In genomic region chr4:148066401-148066744, GRCm38 (mm10) we compare ENCODE assay signal across 10 mouse cellular contexts. TPM values are rescaled to one million over a fixed set of nuclear protein-coding genes. Genes with fewer than 3 reads are reported as not detected.
DNase-seq lines count a peak whose midpoint lies in the region; ATAC-seq and TF ChIP-seq lines count a peak whose summit lies in the region.
"Had no signal": no experiment of that assay in that cellular context is flagged by ENCODE, and none has a peak within 500 bp of the region (broad histone marks: within the 10 kb centered on the region; RNA-seq: fewer than 3 reads in every experiment).

No protein-coding gene starts in this region.

- peak overlapping the region; percentile 72 for H3K4me2 ChIP-seq in myocyte (ENCODE audit: low read depth)
- H3K4me2 ChIP-seq: midbrain, embryonic 15.5 days had no signal

- no peaks in the 10 kb centered on the region for H3K79me2 ChIP-seq in heart, adult 2 months (replicated peaks; ENCODE audit: control insufficient read depth, insufficient read depth, low read length)
- H3K79me2 ChIP-seq in myocyte (ENCODE audit: control insufficient read depth, insufficient read depth): no peaks in the 10 kb centered on the region

- TF ChIP-seq CTCF in heart, adult 2 months (IDR thresholded peaks at IDR 0.05): no peak
- TF ChIP-seq CTCF in Patski (IDR thresholded peaks at IDR 0.05): no peak

- no peaks in the 10 kb centered on the region for H3K36me3 ChIP-seq in heart, adult 2 months (ENCODE audit: control insufficient read depth, insufficient read depth, low read length)
- H3K36me3 ChIP-seq in myocyte (ENCODE audit: control insufficient read depth, insufficient read depth): no peaks in the 10 kb centered on the region
- H3K36me3 ChIP-seq: midbrain, embryonic 15.5 days had no signal

- peak; percentile 66 to 73 for DNase-seq in heart, adult 2 months
- DNase-seq in heart, adult 8-10 months (ENCODE audit: low spot score): no peak
- peak; percentile 65 for DNase-seq in Patski (ENCODE audit: low read depth, low spot score)
- peak; percentile 53 for DNase-seq in heart, postnatal 4 days
- DNase-seq in left cerebral cortex, postnatal 36 days (ENCODE audit: low spot score in 2 of 2): no peak
- no peak for DNase-seq in cerebellum, adult 11-12 months
- DNase-seq: thymus, postnatal 14 days had no signal

- peak; percentile 65 for ATAC-seq in Patski
- ATAC-seq in erythroblast, adult 5-6 weeks (replicated peaks; ENCODE audit: low FRiP score, poor library complexity, severe bottlenecking): no peak
- ATAC-seq: midbrain, embryonic 15.5 days had no signal

- H3K27ac ChIP-seq in heart, adult 2 months: peak overlapping the region; percentile 58
- H3K27ac ChIP-seq: midbrain, embryonic 15.5 days had no signal

- peaks cover 9% of the 10 kb centered on the region for H3K4me1 ChIP-seq in heart, adult 2 months (ENCODE audit: control insufficient read depth, insufficient read depth, low read length)
- H3K4me1 ChIP-seq: midbrain, embryonic 15.5 days had no signal

- intact Hi-C loops in heart, adult 2 months (cut with DNase I): no loop called here
- intact Hi-C loops in left cerebral cortex, postnatal 36 days (cut with DNase I): no loop called here

- H3ac ChIP-seq in myocyte (ENCODE audit: control insufficient read depth, insufficient read length): no peak overlapping the region

- H3K9ac ChIP-seq in heart, adult 2 months (ENCODE audit: low read depth, low read length): no peak overlapping the region
- H3K9ac ChIP-seq: midbrain, embryonic 15.5 days had no signal

- CTCF ChIA-PET in Patski (lab: Charles Lee): interaction anchor here (0.9 to 2.1 kb wide), 11 partner anchors 9 to 96 kb away, joined by 3 to 9 read pairs (median 4); partner anchors contain the start of genes Agtrap and Clcn6

- in situ Hi-C loops in Patski (cut with MboI; ENCODE audit: low pct_unique_long_range_greater_than_20kb): no loop called here

- TF ChIP-seq POLR2A in heart, adult 2 months (IDR thresholded peaks at IDR 0.05; ENCODE audit: insufficient read depth, low read depth, low read length): no peak
- no peak for TF ChIP-seq POLR2A in myocyte (IDR thresholded peaks at IDR 0.05; ENCODE audit: insufficient read length, low read depth)

- H3K27me3 ChIP-seq in heart, adult 2 months (ENCODE audit: control insufficient read depth, insufficient read depth, low read length): no peaks in the 10 kb centered on the region
- no peaks in the 10 kb centered on the region for H3K27me3 ChIP-seq in Patski
- H3K27me3 ChIP-seq in myocyte (ENCODE audit: control insufficient read depth, insufficient read depth, insufficient read length): no peaks in the 10 kb centered on the region
- H3K27me3 ChIP-seq: midbrain, embryonic 15.5 days had no signal

- WGBS in heart, adult 2 months: 30% methylated on average over 9 of the region's 9 CpGs

- TF ChIP-seq EP300 in heart, adult 2 months (IDR thresholded peaks at IDR 0.05; ENCODE audit: insufficient read depth, low read depth, low read length): no peak

- POLR2A ChIA-PET in Patski (lab: Charles Lee): no interaction called here

- H3K4me3 ChIP-seq in heart, adult 2 months: no peak overlapping the region
- no peak overlapping the region for H3K4me3 ChIP-seq in myocyte
- H3K4me3 ChIP-seq: midbrain, embryonic 15.5 days had no signal

TF ChIP-seq in myocyte, 11 proteins besides CTCF, POLR2A, EP300 and RAD21:
- TF ChIP-seq TCF12 (IDR thresholded peaks at IDR 0.05; ENCODE audit: insufficient read depth, poor library complexity, severe bottlenecking) (no peak), CEBPB (IDR thresholded peaks at IDR 0.05; ENCODE audit: insufficient read depth, poor library complexity, severe bottlenecking) (no peak), E2F4 (IDR thresholded peaks at IDR 0.05; ENCODE audit: insufficient read depth) (no peak), REST (IDR thresholded peaks at IDR 0.05; ENCODE audit: insufficient read depth, insufficient read length) (no peak), SRF (IDR thresholded peaks at IDR 0.05; ENCODE audit: control insufficient read depth, insufficient read length, low read depth) (no peak), TCF3 (IDR thresholded peaks at IDR 0.05; ENCODE audit: insufficient read length, low read depth) (no peak), USF1 (IDR thresholded peaks at IDR 0.05; ENCODE audit: low read depth) (no peak), MAX (IDR thresholded peaks at IDR 0.05; ENCODE audit: low read depth) (no peak), MYOD1 (IDR thresholded peaks at IDR 0.05; ENCODE audit: control insufficient read depth in 1 of 3, insufficient read length in 2 of 3, low read depth in 2 of 3) (no peak), MYOG (IDR thresholded peaks at IDR 0.05; ENCODE audit: control insufficient read depth in 1 of 3, insufficient read depth in 1 of 3, insufficient read length in 2 of 3, low read depth in 2 of 3) (no peak), POLR2AphosphoS2 (IDR thresholded peaks at IDR 0.05; ENCODE audit: insufficient read length, low read depth) (no peak)
TF ChIP-seq in myocyte: peak in this region for 0.

RNA-seq across cellular contexts. Expression of gene Agtrap, which starts 21.5 kb away (rescaled TPM):
- 10 to 100 TPM; 38.3 to 47.1 TPM for total RNA-seq in heart, adult 2 months (2021)
- 26.8 and 40.2 TPM in 2 replicates for polyA plus RNA-seq in heart, adult 2 months (2012; rRNA removed)
- total RNA-seq in heart, adult 8-10 months (2022): 10 to 100 TPM; 45.2 to 51.5 (median 48.2) TPM
- polyA plus RNA-seq in Patski (2021) (23.8 TPM), myocyte (2012; fragmentation: generic; extraction: Trizol) (10.9 TPM)
- total RNA-seq in heart, postnatal 4 days (2021): 10 to 100 TPM; 24.8 to 27.4 TPM
- 1 to 10 TPM; 5.9 to 7.7 TPM for total RNA-seq in left cerebral cortex, postnatal 36 days (2021)
- 4.6 and 7.3 TPM in 2 replicates for total RNA-seq in erythroblast, adult 5-6 weeks (2015; ENCODE audit: low replicate concordance)
- total RNA-seq in erythroblast, adult 5-6 weeks (2017; ENCODE audit: low replicate concordance): 7.4 and 9.2 TPM in 2 replicates

RNA-seq across cellular contexts. Expression of gene Mthfr, which starts 27.5 kb away (rescaled TPM):
- total RNA-seq in heart, adult 2 months (2021): 10 to 100 TPM in 1 of 2 experiments, 1 to 10 TPM in 1; 8.2 to 11.0 TPM
- polyA plus RNA-seq in heart, adult 2 months (2012; rRNA removed): 15.7 and 17.3 TPM in 2 replicates
- 1 to 10 TPM; 8.0 to 9.8 (median 8.6) TPM for total RNA-seq in heart, adult 8-10 months (2022)
- polyA plus RNA-seq in Patski (2021) (20.0 TPM), myocyte (2012; fragmentation: generic; extraction: Trizol) (31.8 TPM)
- 10 to 100 TPM; 14.1 to 14.3 TPM for total RNA-seq in heart, postnatal 4 days (2021)
- total RNA-seq in left cerebral cortex, postnatal 36 days (2021): 10 to 100 TPM; 26.6 to 38.0 TPM
- 1.0 and 5.4 TPM in 2 replicates for total RNA-seq in erythroblast, adult 5-6 weeks (2015; ENCODE audit: low replicate concordance)
- total RNA-seq in erythroblast, adult 5-6 weeks (2017; ENCODE audit: low replicate concordance): 4.9 and 7.7 TPM in 2 replicates

RNA-seq across cellular contexts. Expression of gene Clcn6, which starts 27.8 kb away (rescaled TPM):
- total RNA-seq in heart, adult 2 months (2021): 1 to 10 TPM; 7.5 to 8.1 TPM
- 8.9 and 9.0 TPM in 2 replicates for polyA plus RNA-seq in heart, adult 2 months (2012; rRNA removed)
- 1 to 10 TPM; 7.1 to 9.8 (median 8.9) TPM for total RNA-seq in heart, adult 8-10 months (2022)
- polyA plus RNA-seq in Patski (2021): 9.2 TPM
- 10 to 100 TPM; 15.8 to 16.3 TPM for total RNA-seq in heart, postnatal 4 days (2021)
- 19.6 TPM for polyA plus RNA-seq in myocyte (2012; fragmentation: generic; extraction: Trizol)
- 10 to 100 TPM; 77.1 to 79.7 TPM for total RNA-seq in left cerebral cortex, postnatal 36 days (2021)
- 0.63 and 2.1 TPM in 2 replicates for total RNA-seq in erythroblast, adult 5-6 weeks (2015; ENCODE audit: low replicate concordance)
- 2.0 and 3.1 TPM in 2 replicates for total RNA-seq in erythroblast, adult 5-6 weeks (2017; ENCODE audit: low replicate concordance)

Comparison
In these comparisons a context has a peak if more than half of its experiments do, and no peak if none do; other contexts are left out.
1. DNase-seq: peak in heart, adult 2 months (2 of 2), Patski (single experiment) and heart, postnatal 4 days (single experiment); none in heart, adult 8-10 months (single experiment), left cerebral cortex, postnatal 36 days (0 of 2) and cerebellum, adult 11-12 months (single experiment).
2. RNA of gene Clcn6, which starts 27.8 kb away (total RNA-seq): 77.1 to 79.7 TPM in left cerebral cortex, postnatal 36 days; 15.8 to 16.3 TPM in heart, postnatal 4 days, 7.1 to 9.8 TPM in heart, adult 8-10 months, 7.5 to 8.1 TPM in heart, adult 2 months and 0.63 to 3.1 TPM in erythroblast, adult 5-6 weeks; every median in the first group is over 4 times any median in the second.